Mouse (Mus musculus): ENCODE data around the gene Asb9. TPM values are rescaled to one million over a fixed set of nuclear protein-coding genes. Genes with fewer than 3 reads are reported as not detected.

Gene Asb9
- total RNA-seq (2021) = not detected
- long read RNA-seq, experiment 1 = 0 reads
- long read RNA-seq, experiment 2 = 0 reads

GRCm38 (mm10) chrX:164505709-164506498, at the start of gene Asb9:
TSS of gene Asb9 (plus strand) at chrX:164506327.
- no peak for DNase-seq

GRCm38 (mm10) chrX:164459205-164459878, 46.8 kb upstream of the Asb9 start:
- DNase-seq = no peak

GRCm38 (mm10) chrX:164502258-164502657, 3.9 kb upstream of the Asb9 start:
- DNase-seq = no peak

- no peak for DNase-seq
Measured at GRCm38 (mm10) chrX:164507068-164507467, 941 bp downstream of the Asb9 start.

GRCm38 (mm10) chrX:164508728-164509127, 2.6 kb downstream of the Asb9 start:
- DNase-seq = no peak

GRCm38 (mm10) chrX:164522138-164522537, 16.0 kb downstream of the Asb9 start:
- no peak for DNase-seq

GRCm38 (mm10) chrX:164526566-164526965, 20.4 kb downstream of the Asb9 start:
- no peak for DNase-seq

- DNase-seq = peak in 1 of 2 experiments; percentile 4
Measured at GRCm38 (mm10) chrX:164541436-164542317, 35.5 kb downstream of the Asb9 start.

GRCm38 (mm10) chrX:164570195-164570594, 64.1 kb downstream of the Asb9 start:
- no peak for DNase-seq

GRCm38 (mm10) chrX:164576967-164577366, 70.8 kb downstream of the Asb9 start:
- DNase-seq = no peak

Other genes starting within 250 kb of the Asb9 start
- gene Bmx, start 248.1 kb upstream of the Asb9 start, total RNA-seq (2021) = under 1 TPM; 0.23 to 0.30 TPM
- gene Pir, start 237.0 kb upstream of the Asb9 start, total RNA-seq (2021) = 1 to 10 TPM; 3.9 to 4.9 TPM
- gene Vegfd, start 132.9 kb upstream of the Asb9 start, total RNA-seq (2021) = 10 to 100 TPM; 31.7 to 59.1 TPM
- 10 to 100 TPM in 1 of 2 experiments, 1 to 10 TPM in 1; 5.9 to 10.2 TPM for gene Piga, start 86.5 kb upstream of the Asb9 start, total RNA-seq (2021)
- not detected for gene Asb11, start 69.3 kb upstream of the Asb9 start, total RNA-seq (2021)

All from adrenal gland, postnatal 36 days (tissue).